Mouse (Mus musculus) kidney, embryonic 14.5 days (tissue): ENCODE data around the gene Phf5a. TPM values are rescaled to one million over a fixed set of nuclear protein-coding genes. Genes with fewer than 3 reads are reported as not detected.

Experiments
- ATAC-seq: fragments of 200-750 bp; cut with Nextera tagmentation; 2 replicates; pipeline ENCODE4 v1.8.0; 2017; ENCODE audit warnings: moderate number of reproducible peaks, mild to moderate bottlenecking, moderate TSS enrichment, moderate library complexity; ENCODE audit not compliant: low FRiP score, low TSS enrichment
- H3K27ac ChIP-seq: fragments of 300-500 bp; sonication (generic); 2 replicates; pipeline ENCODE4 v1.5.1; 2014; ENCODE audit warnings: low read depth, mild to moderate bottlenecking, low read length, moderate library complexity, mixed read lengths
- H3K27me3 ChIP-seq: fragments of 300-500 bp; sonication (generic); 2 replicates; pipeline ENCODE4 v1.6.1; 2014; ENCODE audit warnings: mild to moderate bottlenecking, low read length; ENCODE audit not compliant: control insufficient read depth, insufficient read depth
- H3K36me3 ChIP-seq: fragments of 300-500 bp; sonication (generic); 2 replicates; pipeline ENCODE4 v1.6.1; 2014; ENCODE audit warnings: low read length, mixed read lengths; ENCODE audit not compliant: control insufficient read depth, insufficient read depth
- H3K4me1 ChIP-seq: fragments of 300-500 bp; sonication (generic); 2 replicates; pipeline ENCODE4 v1.6.1; 2014; ENCODE audit warnings: low read length, mixed read lengths; ENCODE audit not compliant: control insufficient read depth, insufficient read depth
- H3K4me2 ChIP-seq: fragments of 300-500 bp; sonication (generic); replicated peaks from 2 replicates; pipeline ENCODE4 v1.6.1; 2014; ENCODE audit warnings: low read depth, mild to moderate bottlenecking, low read length
- H3K4me3 ChIP-seq: fragments of 300-500 bp; sonication (generic); 2 replicates; pipeline ENCODE4 v1.5.1; 2014; ENCODE audit warnings: mild to moderate bottlenecking, low read length
- H3K9ac ChIP-seq: fragments of 300-500 bp; sonication (generic); 2 replicates; pipeline ENCODE4 v1.6.1; 2014; ENCODE audit warnings: low read depth, mild to moderate bottlenecking, low read length, moderate library complexity
- H3K9me3 ChIP-seq: fragments of 300-500 bp; sonication (generic); 2 replicates; pipeline ENCODE4 v1.6.1; 2016; ENCODE audit warnings: low read length; ENCODE audit not compliant: control insufficient read depth
- WGBS: fragments of 180-500 bp; shearing (Covaris S2); extraction: QIAGEN DNeasy Blood & Tissue Kit; methylation state at CpG from one replicate; pipeline ENCODE4 v1.1.7; 2014; 5-methylcytosine and 5-hydroxymethylcytosine counted together
- polyA plus RNA-seq: library from polyadenylated mRNA; unstranded; fragments of >200 nt; fragmentation: Nextera tagmentation; extraction: Ambion mirVana; gene quantifications from 2 replicates; pipeline ENCODE4 v1.2.1, GENCODE M21; 2014

The Phf5a gene
- polyA plus RNA-seq, 1 experiment from 2014 or later: 192 TPM

GRCm38 (mm10) chr15:81836124-81836821 lies 35.4 kb downstream of the Phf5a start:
- peaks cover 7% of the 10 kb centered on the region for H3K4me1 ChIP-seq
- H3K27me3 ChIP-seq: no peaks in the 10 kb centered on the region
- no peaks in the 10 kb centered on the region for H3K9me3 ChIP-seq
- peak overlapping the region; percentile 47 for H3K4me2 ChIP-seq
- ATAC-seq: peak; percentile 87
- no peaks in the 10 kb centered on the region for H3K36me3 ChIP-seq
- peak overlapping the region; percentile 30 for H3K4me3 ChIP-seq
- 3% methylated on average over 33 of the region's 33 CpGs for WGBS
- peak overlapping the region; percentile 7; the same call in 1 of the 2 replicates for H3K9ac ChIP-seq
- H3K27ac ChIP-seq: no peak overlapping the region

- no peaks in the 10 kb centered on the region for H3K36me3 ChIP-seq
- peak overlapping the region; percentile 9; the same call in 1 of the 2 replicates for H3K9ac ChIP-seq
- H3K27me3 ChIP-seq: no peaks in the 10 kb centered on the region
- no peaks in the 10 kb centered on the region for H3K9me3 ChIP-seq
- no peak for ATAC-seq
- H3K27ac ChIP-seq: no peak overlapping the region
- no peak overlapping the region for H3K4me3 ChIP-seq
- no peak overlapping the region; the same call in 1 of the 2 replicates for H3K4me2 ChIP-seq
- peaks cover 7% of the 10 kb centered on the region for H3K4me1 ChIP-seq
- 62% methylated on average over 10 of the region's 10 CpGs for WGBS
These were observed 36.5 kb downstream of the Phf5a start for GRCm38 (mm10) chr15:81835007-81835880.

- H3K4me1 ChIP-seq: peaks cover 7% of the 10 kb centered on the region
- no peak for ATAC-seq
- WGBS: 67% methylated on average over 3 of the region's 3 CpGs
- no peaks in the 10 kb centered on the region for H3K36me3 ChIP-seq
- no peak overlapping the region for H3K27ac ChIP-seq
- H3K4me3 ChIP-seq: no peak overlapping the region
- no peak overlapping the region for H3K4me2 ChIP-seq
- no peaks in the 10 kb centered on the region for H3K27me3 ChIP-seq
- H3K9me3 ChIP-seq: no peaks in the 10 kb centered on the region
- no peak overlapping the region for H3K9ac ChIP-seq
These were observed 37.4 kb downstream of the Phf5a start for GRCm38 (mm10) chr15:81834171-81834841.

GRCm38 (mm10) chr15:81833481-81833880 lies 38.2 kb downstream of the Phf5a start:
- H3K9ac ChIP-seq: no peak overlapping the region
- no peak overlapping the region for H3K4me3 ChIP-seq
- H3K9me3 ChIP-seq: no peaks in the 10 kb centered on the region
- no peaks in the 10 kb centered on the region for H3K27me3 ChIP-seq
- H3K4me1 ChIP-seq: peaks cover 7% of the 10 kb centered on the region
- no peaks in the 10 kb centered on the region for H3K36me3 ChIP-seq
- H3K27ac ChIP-seq: no peak overlapping the region
- WGBS: 74% methylated on average over 4 of the region's 4 CpGs
- ATAC-seq: no peak
- no peak overlapping the region for H3K4me2 ChIP-seq

- WGBS: 76% methylated on average over 3 of the region's 3 CpGs
- no peak for ATAC-seq
These were observed 39.5 kb downstream of the Phf5a start for GRCm38 (mm10) chr15:81832219-81832618.

GRCm38 (mm10) chr15:81831136-81831825 lies 40.4 kb downstream of the Phf5a start:
- H3K4me3 ChIP-seq: no peak overlapping the region
- WGBS: 19% methylated on average over 24 of the region's 24 CpGs
- peaks cover 7% of the 10 kb centered on the region for H3K4me1 ChIP-seq
- peaks cover under 1% of the 10 kb centered on the region; the same call in 1 of the 2 replicates for H3K36me3 ChIP-seq
- no peak overlapping the region for H3K27ac ChIP-seq
- no peaks in the 10 kb centered on the region for H3K9me3 ChIP-seq
- peak overlapping the region; percentile 15; the same call in 1 of the 2 replicates for H3K4me2 ChIP-seq
- H3K9ac ChIP-seq: peak overlapping the region; percentile 31; the same call in 1 of the 2 replicates
- peak; percentile 90 for ATAC-seq
- no peaks in the 10 kb centered on the region for H3K27me3 ChIP-seq

More at GRCm38 (mm10) chr15:81832219-81832618, 39.5 kb downstream of the Phf5a start:
- no peaks in the 10 kb centered on the region for H3K27me3 ChIP-seq
- peaks cover 7% of the 10 kb centered on the region for H3K4me1 ChIP-seq
- no peak overlapping the region for H3K9ac ChIP-seq
- no peak overlapping the region for H3K4me3 ChIP-seq
- H3K36me3 ChIP-seq: no peaks in the 10 kb centered on the region; the same call in 1 of the 2 replicates
- H3K27ac ChIP-seq: no peak overlapping the region
- H3K4me2 ChIP-seq: no peak overlapping the region
- H3K9me3 ChIP-seq: no peaks in the 10 kb centered on the region

- H3K9me3 ChIP-seq: no peaks in the 10 kb centered on the region
- WGBS: 95% methylated on average over 4 of the region's 4 CpGs
These were observed 41.2 kb downstream of the Phf5a start for GRCm38 (mm10) chr15:81830530-81830929.

GRCm38 (mm10) chr15:81829208-81829580 lies 42.5 kb downstream of the Phf5a start:
- Histone ChIP-seq H3K4me2 (no peak overlapping the region), H3K4me1 (no peaks in the 10 kb centered on the region), H3K27ac (no peak overlapping the region), H3K36me3 (peaks cover 20% of the 10 kb centered on the region; the same call in 1 of the 2 replicates), H3K9me3 (no peaks in the 10 kb centered on the region), H3K27me3 (no peaks in the 10 kb centered on the region), H3K4me3 (no peak overlapping the region), H3K9ac (no peak overlapping the region)
- no peak for ATAC-seq
- whole genome bisulfite sequencing: 72% methylated on average over 2 of the region's 2 CpGs

More at GRCm38 (mm10) chr15:81830530-81830929, 41.2 kb downstream of the Phf5a start:
- H3K4me2 ChIP-seq: no peak overlapping the region
- H3K4me3 ChIP-seq: no peak overlapping the region
- H3K9ac ChIP-seq: no peak overlapping the region
- ATAC-seq: no peak
- no peak overlapping the region for H3K27ac ChIP-seq
- H3K36me3 ChIP-seq: peaks cover 8% of the 10 kb centered on the region; the same call in 1 of the 2 replicates
- H3K4me1 ChIP-seq: 0 out of 2 replicates have a peak, but pooled peaks cover under 1% of the 10 kb centered on the region
- no peaks in the 10 kb centered on the region for H3K27me3 ChIP-seq
